Mouse (Mus musculus) intestine, postnatal 0 days (tissue): ENCODE results near the gene Usp43. TPM values are rescaled to one million over a fixed set of nuclear protein-coding genes. Genes with fewer than 3 reads are reported as not detected.
A peak's percentile ranks its signal among the peaks of the same experiment; 100 is the strongest.

ENCODE experiments used
- ATAC-seq: fragments of 200-750 bp; cut with Nextera tagmentation; 2 replicates; pipeline ENCODE4 v1.8.0; 2017; ENCODE audit warnings: mild to moderate bottlenecking, moderate TSS enrichment, moderate library complexity
- H3K27ac ChIP-seq: fragments of 300-500 bp; sonication (generic); 2 replicates; pipeline ENCODE4 v1.5.1; 2014; ENCODE audit warnings: mild to moderate bottlenecking, low read depth, low read length, moderate library complexity
- H3K27me3 ChIP-seq: fragments of 300-500 bp; sonication (generic); replicated peaks from 2 replicates; pipeline ENCODE4 v1.6.1; 2014; ENCODE audit warnings: low read length, mixed read lengths; ENCODE audit not compliant: control insufficient read depth, insufficient read depth
- H3K36me3 ChIP-seq: fragments of 300-500 bp; sonication (generic); 2 replicates; pipeline ENCODE4 v1.6.1; 2014; ENCODE audit warnings: mild to moderate bottlenecking, moderate library complexity; ENCODE audit not compliant: control insufficient read depth, insufficient read depth
- H3K4me1 ChIP-seq: fragments of 300-500 bp; sonication (generic); replicated peaks from 2 replicates; pipeline ENCODE4 v1.6.1; 2014; ENCODE audit warnings: antibody characterized with exemption, low read length, mixed read lengths; ENCODE audit not compliant: control insufficient read depth, insufficient read depth
- H3K4me2 ChIP-seq: fragments of 300-500 bp; sonication (generic); replicated peaks from 2 replicates; pipeline ENCODE4 v1.6.1; 2014; ENCODE audit warnings: low read depth, mild to moderate bottlenecking, moderate library complexity
- H3K4me3 ChIP-seq: fragments of 300-500 bp; sonication (generic); 2 replicates; pipeline ENCODE4 v1.5.1; 2014; ENCODE audit warnings: low read depth, low read length
- H3K9ac ChIP-seq: fragments of 300-500 bp; sonication (generic); 2 replicates; pipeline ENCODE4 v1.6.1; 2014; ENCODE audit warnings: mild to moderate bottlenecking, low read depth, low read length
- H3K9me3 ChIP-seq: fragments of 300-500 bp; sonication (generic); 2 replicates; pipeline ENCODE4 v1.6.1; 2016; ENCODE audit warnings: mixed run types; ENCODE audit not compliant: control insufficient read depth
- CTCF ChIP-seq: sonication (generic); IDR thresholded peaks from 2 replicates; pipeline ENCODE4 v1.5.1; 2016; ENCODE audit warnings: low read depth, mild to moderate bottlenecking, control low read depth, antibody characterized with exemption, moderate library complexity
- WGBS: fragments of 180-500 bp; shearing (Covaris S2); extraction: QIAGEN DNeasy Blood & Tissue Kit; methylation state at CpG from one replicate; pipeline ENCODE4 v1.1.7; 2014; 5-methylcytosine and 5-hydroxymethylcytosine counted together
- polyA plus RNA-seq: library from polyadenylated mRNA; unstranded; fragments of >200 nt; fragmentation: Nextera tagmentation; extraction: Ambion mirVana; gene quantifications from 2 replicates; pipeline ENCODE4 v1.2.1, GENCODE M21; 2015

Usp43 gene
- polyA plus RNA-seq, 1 experiment from 2014 or later: 4.0 TPM

DNA sequence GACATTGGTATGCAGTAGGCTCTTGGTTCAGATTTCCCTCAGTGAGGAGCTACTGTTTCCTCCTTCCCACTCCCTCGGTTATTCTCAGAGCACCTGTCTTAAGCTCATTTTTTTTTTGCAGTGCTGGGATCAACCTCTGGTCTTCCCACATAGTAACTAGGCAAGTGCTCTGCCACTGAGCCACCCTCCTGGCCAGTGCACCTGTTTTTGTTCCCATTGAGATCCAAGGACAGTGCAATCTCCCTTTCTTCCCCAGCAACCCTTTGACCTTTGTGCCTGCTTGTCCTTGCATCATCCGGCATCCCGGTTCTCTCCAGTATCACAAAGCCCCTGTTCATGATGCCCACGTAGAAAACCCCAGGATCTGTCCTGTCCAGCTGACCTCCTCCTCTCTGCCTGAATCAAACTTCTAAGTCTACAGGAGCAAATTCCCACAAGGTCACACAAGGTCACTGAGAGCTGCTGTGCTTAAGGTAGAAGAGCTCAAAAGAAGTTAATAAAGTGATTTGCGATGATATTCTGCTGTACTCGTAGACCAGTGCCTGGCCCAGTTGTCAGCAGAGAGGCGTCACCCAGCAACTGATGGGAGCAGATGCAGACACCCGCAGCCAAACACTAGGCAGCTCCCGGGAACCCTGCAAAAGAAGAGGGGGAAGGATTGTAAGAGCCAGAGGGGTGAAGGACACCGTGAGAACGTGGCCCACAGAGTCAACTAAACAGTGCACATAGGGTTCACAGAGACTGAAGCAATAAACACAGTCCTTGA lies 114.9 kb downstream of the Usp43 start:
- Histone ChIP-seq H3K4me2 (no peak overlapping the region), H3K27ac (no peak overlapping the region), H3K9me3 (no peaks in the 10 kb centered on the region), H3K36me3 (no peaks in the 10 kb centered on the region), H3K9ac (no peak overlapping the region), H3K4me3 (no peak overlapping the region), H3K27me3 (no peaks in the 10 kb centered on the region), H3K4me1 (no peaks in the 10 kb centered on the region)
- no peak for ATAC-seq
- TF ChIP-seq CTCF: no peak
- WGBS: 83% methylated on average over 11 of the region's 11 CpGs

DNA sequence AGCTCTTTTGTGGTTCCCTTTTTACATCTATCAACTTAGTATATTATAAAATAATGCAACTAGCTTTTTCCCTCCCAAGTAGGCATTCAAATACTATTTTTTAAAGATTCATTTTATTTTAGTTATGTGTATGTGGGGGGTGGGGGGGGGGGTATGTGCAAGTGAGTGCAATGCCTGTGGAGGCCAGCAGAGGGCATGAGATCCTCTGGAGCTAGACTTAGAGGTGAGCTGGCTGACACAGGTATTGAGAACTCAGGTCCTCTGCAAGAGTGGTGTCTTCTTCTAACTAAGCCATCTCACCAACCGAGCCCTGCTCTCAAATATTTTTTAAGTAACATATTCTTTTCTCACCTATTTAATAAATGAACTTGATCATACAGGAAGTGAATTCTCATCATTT lies 116.4 kb downstream of the Usp43 start:
- H3K9me3 ChIP-seq: no peaks in the 10 kb centered on the region
- H3K36me3 ChIP-seq: no peaks in the 10 kb centered on the region
- no peak overlapping the region for H3K9ac ChIP-seq
- 98% methylated on average over 1 of the region's 1 CpGs for WGBS
- ATAC-seq: no peak
- TF ChIP-seq CTCF: peak; percentile 41
- H3K4me1 ChIP-seq: no peaks in the 10 kb centered on the region
- no peak overlapping the region for H3K27ac ChIP-seq
- no peaks in the 10 kb centered on the region for H3K27me3 ChIP-seq
- H3K4me3 ChIP-seq: no peak overlapping the region
- H3K4me2 ChIP-seq: no peak overlapping the region

Other genes starting within 250 kb of the Usp43 start
- not detected in 2 replicates for gene Rcvrn, start 226.8 kb downstream of the Usp43 start, polyA plus RNA-seq
- 2.8 and 2.9 TPM in 2 replicates for gene Glp2r, start 151.0 kb downstream of the Usp43 start, polyA plus RNA-seq
- 0.23 TPM in 1 of 2 replicates, not detected in the other for gene Gsg1l2, start 147.5 kb downstream of the Usp43 start, polyA plus RNA-seq
- not detected in 2 replicates for gene Dhrs7c, start 124.0 kb downstream of the Usp43 start, polyA plus RNA-seq
- gene Cfap52, start 43.5 kb upstream of the Usp43 start, polyA plus RNA-seq: 0.97 and 1.4 TPM in 2 replicates
- 79.1 and 82.0 TPM in 2 replicates for gene Stx8, start 44.0 kb upstream of the Usp43 start, polyA plus RNA-seq